Mouse (Mus musculus) MEL-GATA-1-ER (cell line): ENCODE results near the gene Jhy.

Experiments
- DNase-seq: peaks from one replicate; pipeline ENCODE4 v3.0.0-alpha.2; 2012; ENCODE audit warnings: low read depth; ENCODE audit errors: extremely low read depth

Gene Jhy

GRCm38 (mm10) chr9:40859196-40859595 lies 104.7 kb downstream of the Jhy start:
- DNase-seq = no peak

GRCm38 (mm10) chr9:40858461-40859160 lies 105.3 kb downstream of the Jhy start:
- DNase-seq = no peak

GRCm38 (mm10) chr9:40851515-40851914 lies 112.4 kb downstream of the Jhy start:
- DNase-seq = no peak
